Mouse (Mus musculus): ENCODE measurements at regions not wholly inside any gene's neighbourhood (a gene's known extent, or its start where the extent isn't known, plus 50 kb on each side); places are given as distances from the start of the nearest gene placed in this dataset.

DNA sequence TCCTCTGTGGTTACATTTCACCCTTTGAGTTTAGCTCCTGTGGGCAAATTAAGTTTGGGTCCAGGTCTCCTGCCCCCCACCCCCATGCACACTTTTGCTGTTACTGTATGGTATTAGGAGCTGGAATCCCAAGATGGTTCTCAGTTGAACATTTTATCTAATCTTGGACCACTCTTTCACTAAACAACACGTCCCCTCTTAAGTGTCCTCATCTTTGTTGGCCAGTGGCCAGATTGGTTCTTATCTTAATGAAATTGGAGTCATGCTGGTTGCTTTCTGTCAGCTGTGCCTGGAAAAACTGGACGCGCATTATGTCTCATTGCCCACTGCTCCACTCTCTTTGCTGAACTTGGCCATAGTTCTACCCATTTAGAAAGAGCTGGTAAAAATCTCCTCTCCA lies 391.1 kb upstream of the Pbx1 start:
- DNase-seq (ENCODE audit: low spot score) (no peak), ATAC-seq (replicated peaks; ENCODE audit: insufficient number of reproducible peaks, low FRiP score, low TSS enrichment, low read depth) (no peak)
- no peak overlapping the region for H3K27ac ChIP-seq (replicated peaks; ENCODE audit: low read depth, low read length)
- H3K4me3 ChIP-seq (ENCODE audit: low read depth, low read length): no peak overlapping the region
- H3K4me1 ChIP-seq (ENCODE audit: control insufficient read depth, insufficient read depth, low read length): no peaks in the 10 kb centered on the region
- no peaks in the 10 kb centered on the region for H3K27me3 ChIP-seq (ENCODE audit: control insufficient read depth, insufficient read depth, low read length)
- no peaks in the 10 kb centered on the region for H3K9me3 ChIP-seq (replicated peaks; ENCODE audit: control insufficient read depth, low read length)
- H3K9ac ChIP-seq (replicated peaks; ENCODE audit: low read length): no peak overlapping the region
- no peak overlapping the region for H3K4me2 ChIP-seq (ENCODE audit: low read depth, low read length)
- WGBS: 89% methylated on average over 3 of the region's 3 CpGs
- H3K36me3 ChIP-seq (replicated peaks; ENCODE audit: control insufficient read depth, insufficient read depth, low read depth, low read length): no peaks in the 10 kb centered on the region

DNA sequence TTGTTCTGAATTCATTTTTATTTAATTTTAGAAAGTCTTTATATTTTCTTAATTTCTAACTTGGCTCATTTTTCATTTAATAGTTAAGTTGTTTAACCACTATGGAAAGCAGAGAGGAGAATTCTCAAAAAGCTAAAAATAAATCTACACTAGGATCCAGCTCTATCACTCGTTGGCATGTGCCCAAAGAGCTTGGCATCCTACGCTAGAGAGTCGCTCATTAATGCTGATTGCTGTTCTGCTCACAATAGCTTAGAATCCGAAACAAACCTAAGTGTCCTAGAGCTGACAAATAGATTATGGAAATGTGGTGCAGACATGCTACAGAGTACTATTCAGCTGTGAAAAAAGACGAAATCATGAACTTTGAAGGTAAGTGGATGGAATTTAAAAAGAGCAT lies 386.3 kb upstream of the Pbx1 start:
- no peaks in the 10 kb centered on the region for H3K36me3 ChIP-seq (replicated peaks; ENCODE audit: control insufficient read depth, insufficient read depth, low read depth, low read length)
- DNase-seq (ENCODE audit: low spot score) (no peak), ATAC-seq (replicated peaks; ENCODE audit: insufficient number of reproducible peaks, low FRiP score, low TSS enrichment, low read depth) (no peak)
- no peak overlapping the region for H3K27ac ChIP-seq (replicated peaks; ENCODE audit: low read depth, low read length)
- H3K9me3 ChIP-seq (replicated peaks; ENCODE audit: control insufficient read depth, low read length): no peaks in the 10 kb centered on the region
- H3K4me3 ChIP-seq (ENCODE audit: low read depth, low read length): no peak overlapping the region
- 88% methylated on average over 5 of the region's 5 CpGs for WGBS
- no peaks in the 10 kb centered on the region for H3K27me3 ChIP-seq (ENCODE audit: control insufficient read depth, insufficient read depth, low read length)
- H3K9ac ChIP-seq (replicated peaks; ENCODE audit: low read length): no peak overlapping the region
- no peaks in the 10 kb centered on the region for H3K4me1 ChIP-seq (ENCODE audit: control insufficient read depth, insufficient read depth, low read length)
- no peak overlapping the region for H3K4me2 ChIP-seq (ENCODE audit: low read depth, low read length)

- H3K27ac ChIP-seq (replicated peaks; ENCODE audit: low read depth, low read length): no peak overlapping the region
- H3K4me3 ChIP-seq (ENCODE audit: low read depth, low read length): no peak overlapping the region
- no peak overlapping the region for H3K4me2 ChIP-seq (ENCODE audit: low read depth, low read length)
- WGBS: 61% methylated on average over 3 of the region's 3 CpGs
- no peaks in the 10 kb centered on the region for H3K27me3 ChIP-seq (ENCODE audit: control insufficient read depth, insufficient read depth, low read length)
- no peaks in the 10 kb centered on the region for H3K4me1 ChIP-seq (ENCODE audit: control insufficient read depth, insufficient read depth, low read length)
- H3K9ac ChIP-seq (replicated peaks; ENCODE audit: low read length): no peak overlapping the region
- DNase-seq (ENCODE audit: low spot score): no peak
- no peak for ATAC-seq (replicated peaks; ENCODE audit: insufficient number of reproducible peaks, low FRiP score, low TSS enrichment, low read depth)
- H3K36me3 ChIP-seq (replicated peaks; ENCODE audit: control insufficient read depth, insufficient read depth, low read depth, low read length): no peaks in the 10 kb centered on the region
- H3K9me3 ChIP-seq (replicated peaks; ENCODE audit: control insufficient read depth, low read length): no peaks in the 10 kb centered on the region
Measured at GRCm38 (mm10) chr1:168807084-168807483, 375.0 kb upstream of the Pbx1 start.

DNA sequence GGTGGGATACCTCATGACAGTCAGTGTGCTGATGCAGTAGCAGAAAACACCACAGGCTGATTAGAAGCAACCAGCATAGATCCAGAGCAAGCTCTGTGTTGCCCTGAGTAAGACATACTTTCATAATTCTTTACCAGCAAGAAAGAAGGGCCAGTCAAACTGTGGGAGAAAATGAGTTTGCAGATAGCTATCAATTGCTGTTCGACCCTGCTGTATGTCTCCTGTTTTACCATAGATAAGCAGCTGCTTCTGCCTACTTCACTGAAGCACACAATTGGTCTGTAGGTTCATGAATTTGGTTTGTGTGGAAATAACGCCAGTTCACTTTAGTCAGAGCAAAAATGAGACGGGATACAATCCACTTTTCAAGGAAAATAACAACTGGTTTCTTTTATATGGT lies 373.4 kb upstream of the Pbx1 start:
- 79% methylated on average over 3 of the region's 3 CpGs for whole genome bisulfite sequencing

GRCm38 (mm10) chr1:168801046-168801445 lies 369.0 kb upstream of the Pbx1 start:
- WGBS: 90% methylated on average over 1 of the region's 1 CpGs
- Histone ChIP-seq H3K4me1 (ENCODE audit: control insufficient read depth, insufficient read depth, low read length) (no peaks in the 10 kb centered on the region), H3K27me3 (ENCODE audit: control insufficient read depth, insufficient read depth, low read length) (no peaks in the 10 kb centered on the region), H3K27ac (replicated peaks; ENCODE audit: low read depth, low read length) (no peak overlapping the region), H3K4me2 (ENCODE audit: low read depth, low read length) (no peak overlapping the region), H3K9ac (replicated peaks; ENCODE audit: low read length) (no peak overlapping the region), H3K4me3 (ENCODE audit: low read depth, low read length) (no peak overlapping the region), H3K36me3 (replicated peaks; ENCODE audit: control insufficient read depth, insufficient read depth, low read depth, low read length) (no peaks in the 10 kb centered on the region), H3K9me3 (replicated peaks; ENCODE audit: control insufficient read depth, low read length) (no peaks in the 10 kb centered on the region)
- no peak for ATAC-seq (replicated peaks; ENCODE audit: insufficient number of reproducible peaks, low FRiP score, low TSS enrichment, low read depth)
- DNase-seq (ENCODE audit: low spot score): no peak

More for the DNA sequence above, 373.4 kb upstream of the Pbx1 start:
- no peak for ATAC-seq (replicated peaks; ENCODE audit: insufficient number of reproducible peaks, low FRiP score, low TSS enrichment, low read depth)
- no peaks in the 10 kb centered on the region for H3K27me3 ChIP-seq (ENCODE audit: control insufficient read depth, insufficient read depth, low read length)
- DNase-seq (ENCODE audit: low spot score): no peak
- H3K27ac ChIP-seq (replicated peaks; ENCODE audit: low read depth, low read length): no peak overlapping the region
- H3K9ac ChIP-seq (replicated peaks; ENCODE audit: low read length): no peak overlapping the region
- H3K36me3 ChIP-seq (replicated peaks; ENCODE audit: control insufficient read depth, insufficient read depth, low read depth, low read length): no peaks in the 10 kb centered on the region
- H3K9me3 ChIP-seq (replicated peaks; ENCODE audit: control insufficient read depth, low read length): no peaks in the 10 kb centered on the region
- H3K4me3 ChIP-seq (ENCODE audit: low read depth, low read length): no peak overlapping the region
- no peak overlapping the region for H3K4me2 ChIP-seq (ENCODE audit: low read depth, low read length)
- H3K4me1 ChIP-seq (ENCODE audit: control insufficient read depth, insufficient read depth, low read length): no peaks in the 10 kb centered on the region

GRCm38 (mm10) chr1:168786731-168787130 lies 354.7 kb upstream of the Pbx1 start:
- no peaks in the 10 kb centered on the region for H3K9me3 ChIP-seq (replicated peaks; ENCODE audit: control insufficient read depth, low read length)
- WGBS: 24% methylated on average over 3 of the region's 3 CpGs
- H3K4me3 ChIP-seq (ENCODE audit: low read depth, low read length): no peak overlapping the region
- no peak overlapping the region for H3K4me2 ChIP-seq (ENCODE audit: low read depth, low read length)
- ATAC-seq (replicated peaks; ENCODE audit: insufficient number of reproducible peaks, low FRiP score, low TSS enrichment, low read depth) (no peak), DNase-seq (ENCODE audit: low spot score) (peak; percentile 40)
- no peaks in the 10 kb centered on the region for H3K36me3 ChIP-seq (replicated peaks; ENCODE audit: control insufficient read depth, insufficient read depth, low read depth, low read length)
- H3K27ac ChIP-seq (replicated peaks; ENCODE audit: low read depth, low read length): no peak overlapping the region
- no peaks in the 10 kb centered on the region for H3K4me1 ChIP-seq (ENCODE audit: control insufficient read depth, insufficient read depth, low read length)
- no peak overlapping the region for H3K9ac ChIP-seq (replicated peaks; ENCODE audit: low read length)
- no peaks in the 10 kb centered on the region for H3K27me3 ChIP-seq (ENCODE audit: control insufficient read depth, insufficient read depth, low read length)

DNA sequence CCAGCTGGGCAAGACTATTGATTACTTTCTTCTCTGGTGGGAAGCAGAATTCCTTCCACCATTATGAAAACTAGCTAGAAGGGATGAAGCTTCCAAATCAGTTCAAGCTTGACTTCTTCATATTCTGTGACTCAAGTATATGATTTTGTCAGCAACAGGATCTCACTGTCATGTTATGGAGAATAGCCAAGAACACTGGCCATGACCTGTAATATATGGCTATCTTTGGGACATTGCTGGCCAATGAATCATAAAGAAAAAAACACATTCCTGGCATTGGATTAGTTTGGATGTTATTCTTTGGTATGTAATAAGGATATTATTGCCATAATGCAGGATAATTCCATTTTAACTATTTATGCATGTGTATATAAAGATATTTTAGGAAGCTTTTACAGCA lies 351.8 kb upstream of the Pbx1 start:
- no peaks in the 10 kb centered on the region for H3K9me3 ChIP-seq (replicated peaks; ENCODE audit: control insufficient read depth, low read length)
- no peaks in the 10 kb centered on the region for H3K36me3 ChIP-seq (replicated peaks; ENCODE audit: control insufficient read depth, insufficient read depth, low read depth, low read length)
- no peaks in the 10 kb centered on the region for H3K27me3 ChIP-seq (ENCODE audit: control insufficient read depth, insufficient read depth, low read length)
- no peak for DNase-seq (ENCODE audit: low spot score)
- H3K4me2 ChIP-seq (ENCODE audit: low read depth, low read length): no peak overlapping the region
- no peak overlapping the region for H3K27ac ChIP-seq (replicated peaks; ENCODE audit: low read depth, low read length)
- H3K4me1 ChIP-seq (ENCODE audit: control insufficient read depth, insufficient read depth, low read length): no peaks in the 10 kb centered on the region
- ATAC-seq (replicated peaks; ENCODE audit: insufficient number of reproducible peaks, low FRiP score, low TSS enrichment, low read depth): no peak
- no peak overlapping the region for H3K4me3 ChIP-seq (ENCODE audit: low read depth, low read length)
- no peak overlapping the region for H3K9ac ChIP-seq (replicated peaks; ENCODE audit: low read length)

- H3K36me3 ChIP-seq (replicated peaks; ENCODE audit: control insufficient read depth, insufficient read depth, low read depth, low read length): no peaks in the 10 kb centered on the region
- H3K4me2 ChIP-seq (ENCODE audit: low read depth, low read length): no peak overlapping the region
- H3K9me3 ChIP-seq (replicated peaks; ENCODE audit: control insufficient read depth, low read length): no peaks in the 10 kb centered on the region
- no peak overlapping the region for H3K27ac ChIP-seq (replicated peaks; ENCODE audit: low read depth, low read length)
- ATAC-seq (replicated peaks; ENCODE audit: insufficient number of reproducible peaks, low FRiP score, low TSS enrichment, low read depth) (no peak), DNase-seq (ENCODE audit: low spot score) (peak; percentile 36)
- H3K4me3 ChIP-seq (ENCODE audit: low read depth, low read length): no peak overlapping the region
- no peaks in the 10 kb centered on the region for H3K27me3 ChIP-seq (ENCODE audit: control insufficient read depth, insufficient read depth, low read length)
- no peaks in the 10 kb centered on the region for H3K4me1 ChIP-seq (ENCODE audit: control insufficient read depth, insufficient read depth, low read length)
- WGBS: 56% methylated on average over 6 of the region's 6 CpGs
- H3K9ac ChIP-seq (replicated peaks; ENCODE audit: low read length): no peak overlapping the region
Measured at GRCm38 (mm10) chr1:168764368-168764895, 332.4 kb upstream of the Pbx1 start.
